Mouse (Mus musculus) heart, postnatal 0 days (tissue): Measurements from ENCODE around the gene Tmem115. TPM values are rescaled to one million over a fixed set of nuclear protein-coding genes. Genes with fewer than 3 reads are reported as not detected.

Source experiments
- ATAC-seq: fragments of 200-750 bp; cut with Nextera tagmentation; 2 replicates; pipeline ENCODE4 v1.8.0; 2017; ENCODE audit warnings: low read depth, moderate number of reproducible peaks, moderate library complexity; ENCODE audit not compliant: insufficient read depth
- DNase-seq: peaks from one replicate; pipeline ENCODE4 v3.0.0-alpha.2; 2016; ENCODE audit warnings: low spot score
- H3K27ac ChIP-seq: fragments of 300-500 bp; sonication (generic); 2 replicates; pipeline ENCODE4 v1.5.1; 2014; ENCODE audit warnings: low read depth, mild to moderate bottlenecking
- H3K27me3 ChIP-seq: fragments of 300-500 bp; sonication (generic); 2 replicates; pipeline ENCODE4 v1.6.1; 2014; ENCODE audit warnings: low read length, mixed read lengths; ENCODE audit not compliant: control insufficient read depth, insufficient read depth
- H3K36me3 ChIP-seq: fragments of 300-500 bp; sonication (generic); replicated peaks from 2 replicates; pipeline ENCODE4 v1.6.1; 2014; ENCODE audit warnings: low read length, mixed read lengths; ENCODE audit not compliant: control insufficient read depth, insufficient read depth
- H3K4me1 ChIP-seq: fragments of 300-500 bp; sonication (generic); 2 replicates; pipeline ENCODE4 v1.6.1; 2014; ENCODE audit warnings: antibody characterized with exemption; ENCODE audit not compliant: control insufficient read depth, insufficient read depth
- H3K4me2 ChIP-seq: fragments of 300-500 bp; sonication (generic); 2 replicates; pipeline ENCODE4 v1.6.1; 2014; ENCODE audit warnings: low read depth, mild to moderate bottlenecking, low read length, moderate library complexity
- H3K4me3 ChIP-seq: fragments of 300-500 bp; sonication (generic); 2 replicates; pipeline ENCODE4 v1.5.1; 2014; ENCODE audit warnings: low read depth, low read length
- H3K9ac ChIP-seq: fragments of 300-500 bp; sonication (generic); replicated peaks from 2 replicates; pipeline ENCODE4 v1.6.1; 2014; ENCODE audit warnings: low read depth, low read length, mixed read lengths
- H3K9me3 ChIP-seq: fragments of 300-500 bp; sonication (generic); replicated peaks from 2 replicates; pipeline ENCODE4 v1.6.1; 2016; ENCODE audit warnings: low read length; ENCODE audit not compliant: control insufficient read depth
- CTCF ChIP-seq: IDR thresholded peaks from 2 replicates; pipeline ENCODE4 v1.5.1; 2016; ENCODE audit warnings: antibody characterized with exemption, control low read depth, low read depth
- EP300 ChIP-seq: IDR thresholded peaks from 2 replicates; pipeline ENCODE4 v1.6.1; 2016; ENCODE audit warnings: antibody characterized with exemption, low read depth
- WGBS: fragments of 180-500 bp; shearing (Covaris S2); extraction: QIAGEN DNeasy Blood & Tissue Kit; methylation state at CpG from one replicate; pipeline ENCODE4 v1.1.7; 2014; 5-methylcytosine and 5-hydroxymethylcytosine counted together
- polyA plus RNA-seq: library from polyadenylated mRNA; unstranded; fragments of >200 nt; fragmentation: Nextera tagmentation; extraction: Ambion mirVana; gene quantifications from 2 replicates; pipeline ENCODE4 v1.2.1, GENCODE M21; 2015
- total RNA-seq: library from RNA; depleted of rRNA; stranded (reverse); fragments of >200 nt; gene quantifications from 2 replicates; pipeline ENCODE4 v1.2.3, GENCODE M21; 2014; ENCODE audit warnings: low replicate concordance; rRNA removed

Tmem115 gene
- 33.4 and 37.3 TPM in 2 replicates for total RNA-seq
- 26.7 and 28.5 TPM in 2 replicates for polyA plus RNA-seq

GRCm38 (mm10) chr9:107533791-107534407 is at the start of gene Tmem115:
Gene Tmem115, plus strand, starts transcription at chr9:107533945.
- under 1% methylated on average over 48 of the region's 48 CpGs for WGBS
- peaks cover 28% of the 10 kb centered on the region for H3K4me1 ChIP-seq
- H3K9ac ChIP-seq = peak within 1 kb of the TSS; percentile 80
- H3K4me3 ChIP-seq = peak within 1 kb of the TSS; percentile 87
- peaks cover 24% of the 10 kb centered on the region for H3K36me3 ChIP-seq
- peak within 1 kb of the TSS; percentile 99 for H3K4me2 ChIP-seq
- no peaks in the 10 kb centered on the region for H3K27me3 ChIP-seq
- peak within 1 kb of the TSS; percentile 88 for H3K27ac ChIP-seq
- DNase-seq (peak; percentile 99), ATAC-seq (peak; percentile 99)
- H3K9me3 ChIP-seq = no peaks in the 10 kb centered on the region
- no peak for TF ChIP-seq EP300
- TF ChIP-seq CTCF = no peak

DNA sequence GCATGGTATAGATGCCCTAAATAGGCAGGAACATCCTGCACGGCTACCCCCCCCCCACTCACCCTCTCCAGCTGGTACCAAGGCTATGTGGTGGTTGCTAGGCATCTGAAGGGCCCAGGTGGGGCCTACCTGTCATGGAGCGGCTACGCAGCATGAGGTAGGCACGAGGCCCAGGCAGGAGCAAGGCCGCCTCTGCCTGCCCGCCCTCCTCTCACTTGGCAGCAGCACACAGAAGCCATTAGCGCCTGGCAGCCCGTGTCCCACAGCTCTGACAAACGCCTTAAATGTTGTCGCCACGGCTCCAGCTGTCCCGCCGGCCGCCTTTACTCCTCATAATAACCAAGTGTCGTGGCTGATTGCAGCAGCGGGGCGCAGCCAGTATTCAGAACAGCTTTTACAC is 49.4 kb upstream of the Tmem115 start:
- 63% methylated on average over 17 of the region's 17 CpGs for WGBS
- no peaks in the 10 kb centered on the region for H3K36me3 ChIP-seq
- no peak overlapping the region for H3K4me3 ChIP-seq
- no peaks in the 10 kb centered on the region for H3K4me1 ChIP-seq
- H3K9ac ChIP-seq = no peak overlapping the region
- H3K4me2 ChIP-seq = no peak overlapping the region
- ATAC-seq (no peak), DNase-seq (no peak)
- no peak for TF ChIP-seq CTCF
- no peak for TF ChIP-seq EP300
- no peak overlapping the region for H3K27ac ChIP-seq
- no peaks in the 10 kb centered on the region for H3K27me3 ChIP-seq
- H3K9me3 ChIP-seq = no peaks in the 10 kb centered on the region

DNA sequence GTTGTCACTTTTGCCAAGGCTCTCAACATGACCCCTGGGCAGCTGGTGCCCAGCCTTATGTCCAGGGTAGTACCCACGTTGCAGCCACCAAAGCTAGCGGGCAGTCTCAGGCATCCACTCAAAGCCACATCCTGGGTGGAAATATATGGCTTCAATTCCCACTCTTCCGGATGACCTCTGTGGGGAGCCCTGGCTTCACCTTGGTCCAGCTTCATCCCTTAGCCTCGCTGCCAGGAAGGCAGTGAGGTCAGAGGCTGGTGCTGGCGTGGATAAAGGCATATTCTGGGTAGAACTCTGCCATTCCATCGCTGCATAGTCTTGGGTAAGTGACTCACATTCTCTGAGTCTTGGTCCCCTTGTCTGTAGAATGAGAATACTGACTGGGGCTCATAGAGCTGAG is 49.0 kb upstream of the Tmem115 start:
- DNase-seq (no peak), ATAC-seq (no peak)
- Histone ChIP-seq H3K4me2 (no peak overlapping the region), H3K9ac (no peak overlapping the region), H3K27me3 (no peaks in the 10 kb centered on the region), H3K36me3 (no peaks in the 10 kb centered on the region), H3K4me1 (no peaks in the 10 kb centered on the region), H3K9me3 (no peaks in the 10 kb centered on the region), H3K4me3 (no peak overlapping the region), H3K27ac (no peak overlapping the region)
- no peak for TF ChIP-seq EP300
- no peak for TF ChIP-seq CTCF
- 86% methylated on average over 6 of the region's 6 CpGs for WGBS

DNA sequence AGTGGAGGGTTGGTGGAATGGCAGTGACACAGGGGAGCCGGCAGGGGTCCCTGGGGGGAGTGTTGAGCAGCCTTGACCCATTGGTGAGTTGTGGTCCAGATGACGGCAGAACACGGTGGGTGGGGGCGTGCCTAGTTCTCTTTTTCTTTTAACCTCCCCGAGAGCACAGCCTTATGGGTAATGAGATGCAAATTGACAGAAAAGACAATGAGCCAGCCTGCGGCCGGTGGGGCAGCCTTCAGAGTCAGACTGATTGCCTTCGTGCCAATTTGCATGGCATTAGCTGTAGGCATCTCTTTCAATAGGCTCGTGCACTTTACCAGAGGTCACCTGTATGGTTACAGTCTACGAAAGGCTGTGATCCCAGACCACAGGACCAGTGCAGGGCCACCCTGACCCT is 47.7 kb upstream of the Tmem115 start:
- no peak for TF ChIP-seq EP300
- no peak for TF ChIP-seq CTCF
- no peak overlapping the region for H3K27ac ChIP-seq
- no peaks in the 10 kb centered on the region for H3K36me3 ChIP-seq
- no peaks in the 10 kb centered on the region for H3K4me1 ChIP-seq
- H3K4me3 ChIP-seq = no peak overlapping the region
- ATAC-seq (no peak), DNase-seq (no peak)
- no peak overlapping the region for H3K4me2 ChIP-seq
- H3K9ac ChIP-seq = no peak overlapping the region
- 62% methylated on average over 9 of the region's 10 CpGs for WGBS
- H3K27me3 ChIP-seq = no peaks in the 10 kb centered on the region
- no peaks in the 10 kb centered on the region for H3K9me3 ChIP-seq

DNA sequence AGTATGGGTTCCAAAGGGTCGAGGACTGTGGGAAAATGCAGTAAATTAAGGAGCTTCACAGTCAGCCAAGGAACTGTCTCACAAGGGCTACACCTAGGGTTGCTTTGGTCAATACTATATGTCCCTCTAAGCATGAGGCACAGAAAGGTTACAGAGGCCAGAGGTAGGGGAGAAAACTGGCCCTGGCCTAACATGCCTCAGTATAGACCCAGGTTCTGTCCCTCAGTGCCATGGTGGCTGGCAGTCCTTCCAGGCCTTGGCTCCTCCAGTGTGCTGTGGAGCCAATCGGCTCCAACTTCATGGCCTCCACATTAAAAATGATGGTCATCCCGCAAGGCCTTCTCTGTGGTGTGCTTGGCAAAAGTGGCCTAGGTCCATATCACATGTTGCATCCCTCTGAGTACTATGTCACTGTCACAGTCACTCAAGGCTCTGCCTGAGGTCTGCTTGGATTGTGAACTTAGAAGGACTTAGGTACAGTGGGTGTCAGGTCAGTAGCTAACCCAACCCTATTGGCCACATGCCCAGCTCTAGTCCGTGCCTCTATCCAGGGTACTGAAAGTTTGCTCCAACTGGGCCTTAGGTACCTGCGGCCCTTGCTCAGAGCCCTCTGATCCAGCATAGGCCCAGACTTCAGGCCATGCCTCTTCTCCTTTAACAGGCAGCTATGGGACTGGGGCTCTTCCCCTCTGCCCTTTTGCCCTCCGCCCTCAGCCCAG is 47.1 kb upstream of the Tmem115 start:
- no peak for TF ChIP-seq EP300
- no peak for TF ChIP-seq CTCF
- WGBS = 60% methylated on average over 6 of the region's 6 CpGs
- no peaks in the 10 kb centered on the region for H3K36me3 ChIP-seq
- DNase-seq (peak; percentile 50), ATAC-seq (peak; percentile 33; the same call in 1 of the 2 replicates)
- no peak overlapping the region for H3K4me2 ChIP-seq
- H3K27me3 ChIP-seq = no peaks in the 10 kb centered on the region
- H3K4me3 ChIP-seq = no peak overlapping the region
- no peak overlapping the region for H3K27ac ChIP-seq
- no peaks in the 10 kb centered on the region for H3K4me1 ChIP-seq
- no peak overlapping the region for H3K9ac ChIP-seq
- no peaks in the 10 kb centered on the region for H3K9me3 ChIP-seq
